Mouse (Mus musculus) lung, postnatal 0 days (tissue): Measurements from ENCODE around the gene Prap1. TPM values are rescaled to one million over a fixed set of nuclear protein-coding genes. Genes with fewer than 3 reads are reported as not detected.
"Not testable (repeated sequence)": the region's sequence is repeated elsewhere in the genome, so short reads cannot be mapped to it uniquely, and the experiment has no call there.

ENCODE experiments used
- ATAC-seq: fragments of 200-750 bp; cut with Nextera tagmentation; 2 replicates; pipeline ENCODE4 v1.8.0; 2017; ENCODE audit warnings: moderate library complexity
- DNase-seq: peaks from one replicate; pipeline ENCODE4 v3.0.0-alpha.2; 2016; ENCODE audit warnings: low spot score
- H3K27ac ChIP-seq: fragments of 300-500 bp; sonication (generic); 2 replicates; pipeline ENCODE4 v1.5.1; 2014; ENCODE audit warnings: antibody characterized with exemption, mild to moderate bottlenecking, low read length, mixed read lengths
- H3K27me3 ChIP-seq: fragments of 300-500 bp; sonication (generic); replicated peaks from 2 replicates; pipeline ENCODE4 v1.6.1; 2014; ENCODE audit warnings: low read length, mixed read lengths; ENCODE audit not compliant: insufficient read depth
- H3K36me3 ChIP-seq: fragments of 300-500 bp; sonication (generic); 2 replicates; pipeline ENCODE4 v1.6.1; 2014; ENCODE audit warnings: low read length, mixed read lengths; ENCODE audit not compliant: insufficient read depth
- H3K4me1 ChIP-seq: fragments of 300-500 bp; sonication (generic); 2 replicates; pipeline ENCODE4 v1.6.1; 2014; ENCODE audit warnings: antibody characterized with exemption, low read depth, low read length, mixed read lengths; ENCODE audit not compliant: insufficient read depth
- H3K4me2 ChIP-seq: fragments of 300-500 bp; sonication (generic); replicated peaks from 2 replicates; pipeline ENCODE4 v1.6.1; 2014; ENCODE audit warnings: low read depth, mild to moderate bottlenecking, low read length, moderate library complexity, mixed read lengths
- H3K4me3 ChIP-seq: fragments of 300-500 bp; sonication (generic); 2 replicates; pipeline ENCODE4 v1.5.1; 2014; ENCODE audit warnings: low read depth, low read length
- H3K9ac ChIP-seq: fragments of 300-500 bp; sonication (generic); replicated peaks from 2 replicates; pipeline ENCODE4 v1.6.1; 2014; ENCODE audit warnings: low read depth, mild to moderate bottlenecking
- H3K9me3 ChIP-seq: fragments of 300-500 bp; sonication (generic); 2 replicates; pipeline ENCODE4 v1.6.1; 2016; ENCODE audit warnings: low read length, mixed read lengths
- CTCF ChIP-seq: IDR thresholded peaks from 2 replicates; pipeline ENCODE4 v1.5.1; 2016; ENCODE audit warnings: antibody characterized with exemption, mild to moderate bottlenecking
- EP300 ChIP-seq: IDR thresholded peaks from 2 replicates; pipeline ENCODE4 v1.6.1; 2016; ENCODE audit warnings: antibody characterized with exemption, mild to moderate bottlenecking, control low read depth
- WGBS: fragments of 180-500 bp; shearing (Covaris S2); extraction: QIAGEN DNeasy Blood & Tissue Kit; methylation state at CpG from one replicate; pipeline ENCODE4 v1.1.7; 2014; 5-methylcytosine and 5-hydroxymethylcytosine counted together
- polyA plus RNA-seq: library from polyadenylated mRNA; unstranded; fragments of >200 nt; fragmentation: Nextera tagmentation; extraction: Ambion mirVana; gene quantifications from 2 replicates; pipeline ENCODE4 v1.2.1, GENCODE M21; 2015

The Prap1 gene
- polyA plus RNA-seq, 1 experiment from 2014 or later: not detected

GRCm38 (mm10) chr7:140126022-140126350 lies 32.8 kb downstream of the Prap1 start:
- Histone ChIP-seq H3K9me3 (no peaks in the 10 kb centered on the region), H3K27me3 (no peaks in the 10 kb centered on the region), H3K27ac (peak overlapping the region; percentile 55), H3K4me3 (peak overlapping the region; percentile 65), H3K36me3 (peaks cover 8% of the 10 kb centered on the region; the same call in 1 of the 2 replicates), H3K4me1 (peaks cover 10% of the 10 kb centered on the region), H3K9ac (peak overlapping the region; percentile 75), H3K4me2 (peak overlapping the region; percentile 87)
- peak; percentile 0; the same call in 1 of the 2 replicates for ATAC-seq
- peak; percentile 40 for DNase-seq
- WGBS: 6% methylated on average over 5 of the region's 5 CpGs
- no peak for TF ChIP-seq EP300
- TF ChIP-seq CTCF: no peak

GRCm38 (mm10) chr7:140126934-140127333 lies 33.7 kb downstream of the Prap1 start:
- Histone ChIP-seq H3K27ac (no peak overlapping the region), H3K9ac (no peak overlapping the region), H3K27me3 (no peaks in the 10 kb centered on the region), H3K4me3 (no peak overlapping the region), H3K36me3 (peaks cover 8% of the 10 kb centered on the region; the same call in 1 of the 2 replicates), H3K4me2 (0 out of 2 replicates have a peak overlapping the region, but pooled peaks have one; percentile 5), H3K9me3 (no peaks in the 10 kb centered on the region), H3K4me1 (peaks cover 10% of the 10 kb centered on the region)
- WGBS: 74% methylated on average over 3 of the region's 3 CpGs
- TF ChIP-seq CTCF (no peak), EP300 (no peak)
- no peak for ATAC-seq
- peak; percentile 19 for DNase-seq

- no peak for ATAC-seq
- H3K9ac ChIP-seq: no peak overlapping the region
Measured at GRCm38 (mm10) chr7:140127911-140128310, 34.7 kb downstream of the Prap1 start.

GRCm38 (mm10) chr7:140132184-140132583 lies 39.0 kb downstream of the Prap1 start:
- H3K4me3 ChIP-seq, H3K27ac ChIP-seq, H3K36me3 ChIP-seq, H3K9ac ChIP-seq, ATAC-seq, H3K27me3 ChIP-seq, H3K4me1 ChIP-seq, DNase-seq, H3K9me3 ChIP-seq, H3K4me2 ChIP-seq: not testable (repeated sequence)
- WGBS: 86% methylated on average over 7 of the region's 7 CpGs

More at GRCm38 (mm10) chr7:140127911-140128310, 34.7 kb downstream of the Prap1 start:
- Histone ChIP-seq H3K9me3 (no peaks in the 10 kb centered on the region), H3K4me3 (no peak overlapping the region), H3K4me1 (peaks cover 10% of the 10 kb centered on the region), H3K4me2 (no peak overlapping the region), H3K36me3 (peaks cover 8% of the 10 kb centered on the region; the same call in 1 of the 2 replicates), H3K27ac (no peak overlapping the region), H3K27me3 (no peaks in the 10 kb centered on the region)
- TF ChIP-seq EP300 (no peak), CTCF (no peak)
- WGBS: 72% methylated on average over 2 of the region's 2 CpGs
- no peak for DNase-seq

GRCm38 (mm10) chr7:140134033-140134432 lies 40.8 kb downstream of the Prap1 start:
- not testable (repeated sequence) for ATAC-seq, H3K27me3 ChIP-seq, H3K9ac ChIP-seq, H3K4me1 ChIP-seq, DNase-seq, H3K27ac ChIP-seq, H3K36me3 ChIP-seq, H3K9me3 ChIP-seq, H3K4me3 ChIP-seq, H3K4me2 ChIP-seq
- whole genome bisulfite sequencing: 89% methylated on average over 5 of the region's 7 CpGs

GRCm38 (mm10) chr7:140135106-140135770 lies 42.0 kb downstream of the Prap1 start:
- H3K9me3 ChIP-seq: no peaks in the 10 kb centered on the region

More at GRCm38 (mm10) chr7:140135106-140135770, 42.0 kb downstream of the Prap1 start:
- Histone ChIP-seq H3K36me3 (peaks cover 5% of the 10 kb centered on the region; the same call in 1 of the 2 replicates), H3K27ac (no peak overlapping the region), H3K9ac (no peak overlapping the region), H3K4me1 (peaks cover 3% of the 10 kb centered on the region; the same call in 1 of the 2 replicates), H3K4me3 (no peak overlapping the region), H3K27me3 (no peaks in the 10 kb centered on the region), H3K4me2 (no peak overlapping the region)
- ATAC-seq (no peak), DNase-seq (no peak)
- WGBS: 76% methylated on average over 5 of the region's 5 CpGs
- no peak for TF ChIP-seq EP300
- TF ChIP-seq CTCF: no peak
